9 mouse cellular contexts compared by ENCODE assay signal in genomic region chr4:110134036-110134435, GRCm38 (mm10).
DNase-seq lines count a peak whose midpoint lies in the region; ATAC-seq and TF ChIP-seq lines count a peak whose summit lies in the region.
"Had no signal": no experiment of that assay in that cellular context is flagged by ENCODE, and none has a peak within 500 bp of the region (broad histone marks: within the 10 kb centered on the region; RNA-seq: fewer than 3 reads in every experiment).

No protein-coding gene starts in this region.

- H3K36me3 ChIP-seq in heart, postnatal 0 days (replicated peaks; ENCODE audit: control insufficient read depth, insufficient read depth, low read length), result no peaks in the 10 kb centered on the region
- no peaks in the 10 kb centered on the region for H3K36me3 ChIP-seq in stomach, embryonic 14.5 days (ENCODE audit: control insufficient read depth, insufficient read depth, low read length)
- H3K36me3 ChIP-seq in forebrain, embryonic 14.5 days (ENCODE audit: control insufficient read depth, insufficient read depth, low read length), result no peaks in the 10 kb centered on the region

- peak; percentile 4 for DNase-seq in adrenal gland, adult 2 months
- no peak for DNase-seq in adrenal gland, postnatal 25 days
- DNase-seq in kidney, postnatal 4 days, result peak; percentile 21 to 36
- no peak for DNase-seq in kidney, adult 8-10 months
- peak; percentile 20 for DNase-seq in heart, postnatal 0 days (ENCODE audit: low spot score)
- DNase-seq in forebrain, embryonic 14.5 days (ENCODE audit: low spot score), result no peak
- DNase-seq in lung, postnatal 14 days, result no peak
- DNase-seq: cerebellum, adult 8-10 months had no signal

- peak; percentile 24 for ATAC-seq in heart, postnatal 0 days (ENCODE audit: insufficient read depth, low read depth)
- peak; percentile 49; the same call in 1 of the 2 replicates for ATAC-seq in stomach, embryonic 14.5 days (ENCODE audit: insufficient number of reproducible peaks, insufficient read depth, low FRiP score, low read depth)
- no peak for ATAC-seq in forebrain, embryonic 14.5 days

- H3K9ac ChIP-seq in heart, postnatal 0 days (replicated peaks; ENCODE audit: low read depth, low read length), result no peak overlapping the region
- H3K9ac ChIP-seq in stomach, embryonic 14.5 days (replicated peaks; ENCODE audit: low read depth, low read length), result no peak overlapping the region
- no peak overlapping the region for H3K9ac ChIP-seq in forebrain, embryonic 14.5 days (ENCODE audit: low read length)

- TF ChIP-seq EP300 in heart, postnatal 0 days (IDR thresholded peaks at IDR 0.05; ENCODE audit: low read depth), result no peak

- peaks cover 5% of the 10 kb centered on the region; the same call in 1 of the 2 replicates for H3K4me1 ChIP-seq in heart, postnatal 0 days (ENCODE audit: control insufficient read depth, insufficient read depth)
- peaks cover 5% of the 10 kb centered on the region; the same call in 1 of the 2 replicates for H3K4me1 ChIP-seq in stomach, embryonic 14.5 days (ENCODE audit: control insufficient read depth, insufficient read depth, low read length)
- peaks cover 4% of the 10 kb centered on the region; the same call in 1 of the 2 replicates for H3K4me1 ChIP-seq in forebrain, embryonic 14.5 days (ENCODE audit: control insufficient read depth, insufficient read depth, low read length)

- no peak overlapping the region for H3K27ac ChIP-seq in heart, postnatal 0 days (ENCODE audit: low read depth)
- no peak overlapping the region for H3K27ac ChIP-seq in stomach, embryonic 14.5 days (ENCODE audit: low read length)
- no peak overlapping the region for H3K27ac ChIP-seq in forebrain, embryonic 14.5 days (ENCODE audit: low read depth, low read length)

- H3K4me3 ChIP-seq in heart, postnatal 0 days (ENCODE audit: low read depth, low read length), result no peak overlapping the region
- H3K4me3 ChIP-seq in stomach, embryonic 14.5 days (ENCODE audit: low read depth, low read length), result no peak overlapping the region
- H3K4me3 ChIP-seq in forebrain, embryonic 14.5 days (ENCODE audit: low read depth, low read length), result no peak overlapping the region

- no peak overlapping the region for H3K4me2 ChIP-seq in heart, postnatal 0 days (ENCODE audit: low read depth, low read length)
- no peak overlapping the region for H3K4me2 ChIP-seq in stomach, embryonic 14.5 days (replicated peaks; ENCODE audit: low read depth, low read length)
- H3K4me2 ChIP-seq in forebrain, embryonic 14.5 days (ENCODE audit: low read length), result no peak overlapping the region

- TF ChIP-seq CTCF in heart, postnatal 0 days (IDR thresholded peaks at IDR 0.05; ENCODE audit: low read depth), result no peak

- no peaks in the 10 kb centered on the region for H3K9me3 ChIP-seq in heart, postnatal 0 days (replicated peaks; ENCODE audit: control insufficient read depth, low read length)
- no peaks in the 10 kb centered on the region for H3K9me3 ChIP-seq in stomach, embryonic 14.5 days (ENCODE audit: control insufficient read depth, low read depth, low read length)
- no peaks in the 10 kb centered on the region for H3K9me3 ChIP-seq in forebrain, embryonic 14.5 days (replicated peaks; ENCODE audit: control insufficient read depth, low read length)

- WGBS in heart, postnatal 0 days, result 10% methylated on average over 7 of the region's 7 CpGs
- 23% methylated on average over 7 of the region's 7 CpGs for WGBS in stomach, embryonic 14.5 days
- 63% methylated on average over 7 of the region's 7 CpGs for WGBS in forebrain, embryonic 14.5 days

- H3K27me3 ChIP-seq in heart, postnatal 0 days (ENCODE audit: control insufficient read depth, insufficient read depth, low read length), result no peaks in the 10 kb centered on the region
- no peaks in the 10 kb centered on the region for H3K27me3 ChIP-seq in stomach, embryonic 14.5 days (ENCODE audit: control insufficient read depth, insufficient read depth, low read length)
- H3K27me3 ChIP-seq in forebrain, embryonic 14.5 days (replicated peaks; ENCODE audit: control insufficient read depth, insufficient read depth, low read length), result no peaks in the 10 kb centered on the region

Comparison
In these comparisons a context has a peak if more than half of its experiments do, and no peak if none do; other contexts are left out.
1. DNase-seq: peak in adrenal gland, adult 2 months (single experiment), kidney, postnatal 4 days (2 of 2) and heart, postnatal 0 days (single experiment); none in adrenal gland, postnatal 25 days (single experiment), kidney, adult 8-10 months (0 of 2), forebrain, embryonic 14.5 days (single experiment) and lung, postnatal 14 days (single experiment).